Mouse (Mus musculus): ENCODE results near the gene Fbxo7.

GRCm38 (mm10) chr10:86006455-86006854, 15.3 kb upstream of the Fbxo7 start:
- TF ChIP-seq CTCF (IDR thresholded peaks at IDR 0.05; ENCODE audit: borderline replicate concordance, insufficient read depth, low read length), result no peak
- no peak for TF ChIP-seq POLR2A (IDR thresholded peaks at IDR 0.05; ENCODE audit: low read depth, low read length)

All from embryonic fibroblast, embryonic 13.5 days (primary cell).